Mouse (Mus musculus) thymus, adult 2 months (tissue): ENCODE measurements at regions not wholly inside any gene's neighbourhood (a gene's known extent, or its start where the extent isn't known, plus 50 kb on each side); places are given as distances from the start of the nearest gene placed in this dataset.

ENCODE experiments used
- CTCF ChIP-seq: fragments of 200-500 bp; IDR thresholded peaks from 2 replicates; pipeline ENCODE4 v1.5.1; 2012; ENCODE audit warnings: mild to moderate bottlenecking, control low read depth, low read length, moderate library complexity, borderline replicate concordance; ENCODE audit not compliant: control insufficient read depth, poor library complexity, insufficient read depth; ENCODE audit errors: extremely low read depth
- POLR2A ChIP-seq: fragments of 200-500 bp; IDR thresholded peaks from 2 replicates; pipeline ENCODE4 v1.6.1; 2012; ENCODE audit warnings: mild to moderate bottlenecking, low read length, control low read depth, moderate library complexity; ENCODE audit not compliant: control insufficient read depth, poor library complexity, insufficient read depth; ENCODE audit errors: extremely low read depth

DNA sequence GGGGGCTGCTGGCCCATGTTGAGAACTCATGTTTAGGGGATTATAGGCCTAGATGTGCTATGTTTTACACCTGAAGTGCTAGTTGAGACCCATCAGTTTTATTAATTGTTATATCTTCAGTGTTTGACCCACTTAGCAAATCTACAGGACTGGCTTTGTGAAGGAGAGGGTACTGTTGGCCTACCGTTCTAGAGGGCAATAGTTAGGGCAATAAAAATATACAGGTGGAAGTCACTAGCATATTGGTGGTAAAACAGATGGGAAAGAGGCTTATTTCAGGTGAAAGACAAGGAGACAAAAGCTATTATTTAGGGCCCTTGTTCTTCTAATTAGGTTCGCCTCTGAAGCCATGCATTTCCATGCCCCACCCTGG is 55.2 kb upstream of the Ralgps2 start:
- TF ChIP-seq CTCF = no peak
- TF ChIP-seq POLR2A = no peak
